21 mouse cellular contexts compared by ENCODE assay signal in genomic region chr2:130158088-130158437, GRCm38 (mm10). TPM values are rescaled to one million over a fixed set of nuclear protein-coding genes. Genes with fewer than 3 reads are reported as not detected.
"Had no signal": no experiment of that assay in that cellular context is flagged by ENCODE, and none has a peak within 500 bp of the region (broad histone marks: within the 10 kb centered on the region; RNA-seq: fewer than 3 reads in every experiment).

No protein-coding gene starts in this region.

- H3K27me3 ChIP-seq: liver, embryonic 15.5 days; neural tube, embryonic 15.5 days; stomach, embryonic 15.5 days had no signal

- H3K4me3 ChIP-seq: left cerebral cortex, adult 2 months; limb, embryonic 10.5 days; liver, embryonic 15.5 days; myocyte; neural tube, embryonic 15.5 days; stomach, embryonic 15.5 days had no signal

- H3K9me3 ChIP-seq: limb, embryonic 10.5 days; liver, embryonic 15.5 days; neural tube, embryonic 15.5 days; stomach, embryonic 15.5 days had no signal

- ATAC-seq: lung, postnatal 0 days had no signal

- DNase-seq: kidney, adult 8-10 months; kidney, postnatal 25 days; lung, adult 2 months; lung, postnatal 4 days; right cerebral cortex, postnatal 14 days; thymus, adult 2 months; thymus, postnatal 25 days had no signal

- H3K36me3 ChIP-seq: limb, embryonic 10.5 days; liver, embryonic 15.5 days; neural tube, embryonic 15.5 days; stomach, embryonic 15.5 days had no signal

- H3K27ac ChIP-seq: left cerebral cortex, adult 2 months; limb, embryonic 10.5 days; liver, embryonic 15.5 days; neural tube, embryonic 15.5 days; stomach, embryonic 15.5 days had no signal

- H3K4me2 ChIP-seq: liver, embryonic 11.5 days; liver, embryonic 15.5 days; neural tube, embryonic 15.5 days; stomach, embryonic 15.5 days had no signal

- H3K4me1 ChIP-seq: limb, embryonic 10.5 days; liver, embryonic 15.5 days; neural tube, embryonic 15.5 days; stomach, embryonic 15.5 days had no signal

- H3K9ac ChIP-seq: liver, embryonic 15.5 days; neural tube, embryonic 15.5 days; stomach, embryonic 15.5 days had no signal

RNA-seq across cellular contexts. Expression of gene Tmc2, which starts 36.9 kb away (rescaled TPM):
- total RNA-seq: left cerebral cortex, adult 2 months; left cerebral cortex, postnatal 14 days; megakaryocyte, adult 5-6 weeks had no signal
- polyA plus RNA-seq: kidney, embryonic 16.5 days; limb, embryonic 10.5 days; lung, adult 2 months; lung, postnatal 0 days; myocyte; neural tube, embryonic 11.5 days; neural tube, embryonic 15.5 days; spleen, adult 2 months; thymus, adult 2 months; urinary bladder, adult 2 months had no signal

RNA-seq across cellular contexts. Expression of gene Tgm6, which starts 45.8 kb away (rescaled TPM):
- total RNA-seq: megakaryocyte, adult 5-6 weeks had no signal
- polyA plus RNA-seq: kidney, embryonic 16.5 days; limb, embryonic 10.5 days; liver, embryonic 11.5 days; liver, embryonic 15.5 days; lung, adult 2 months; lung, postnatal 0 days; myocyte; neural tube, embryonic 11.5 days; spleen, adult 2 months; stomach, embryonic 15.5 days had no signal
